Mouse (Mus musculus): ENCODE data around the gene AU040320. TPM values are rescaled to one million over a fixed set of nuclear protein-coding genes. Genes with fewer than 3 reads are reported as not detected.
A peak's percentile ranks its signal among the peaks of the same experiment; 100 is the strongest.

AU040320 gene
- polyA plus RNA-seq, 1 experiment from 2014 or later, result 47.2 TPM

- ATAC-seq (ENCODE audit: low read depth), result peak; percentile 41; the same call in 1 of the 2 replicates
- Histone ChIP-seq H3K36me3 (ENCODE audit: control insufficient read depth, insufficient read depth, low read length) (no peaks in the 10 kb centered on the region), H3K9me3 (ENCODE audit: control insufficient read depth, low read length) (no peaks in the 10 kb centered on the region), H3K27ac (ENCODE audit: low read depth, low read length) (peak overlapping the region; percentile 45; the same call in 1 of the 2 replicates), H3K4me2 (ENCODE audit: low read depth, low read length) (no peak overlapping the region; the same call in 1 of the 2 replicates), H3K27me3 (ENCODE audit: control insufficient read depth, insufficient read depth, low read length) (no peaks in the 10 kb centered on the region), H3K9ac (replicated peaks; ENCODE audit: low read depth, low read length) (no peak overlapping the region), H3K4me3 (ENCODE audit: low read depth, low read length) (no peak overlapping the region), H3K4me1 (ENCODE audit: control insufficient read depth, insufficient read depth, low read length) (no peaks in the 10 kb centered on the region)
- 51% methylated on average over 9 of the region's 9 CpGs for WGBS
These were observed 69.8 kb downstream of the AU040320 start for GRCm38 (mm10) chr4:126822891-126823882.

DNA sequence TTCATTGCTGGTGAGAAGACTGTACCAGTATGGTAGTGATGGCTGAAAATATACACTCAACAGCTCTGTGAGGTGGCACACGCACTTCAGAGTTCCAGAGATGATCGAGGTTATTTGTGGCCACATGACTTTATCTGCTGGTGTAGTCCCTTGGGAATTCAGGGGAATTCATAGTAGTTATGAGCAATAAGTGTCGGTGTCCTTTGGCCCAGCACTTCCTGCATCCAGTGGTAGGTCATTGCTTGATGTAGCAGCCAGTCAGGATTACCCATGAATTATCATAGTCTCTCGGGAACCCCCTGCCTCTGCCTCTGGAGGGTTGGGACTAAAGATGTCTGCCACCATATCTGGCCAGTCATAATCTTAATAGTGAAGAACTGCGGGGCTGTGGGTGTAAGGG, 70.6 kb downstream of the AU040320 start:
- H3K36me3 ChIP-seq (ENCODE audit: control insufficient read depth, insufficient read depth, low read length), result no peaks in the 10 kb centered on the region
- H3K4me1 ChIP-seq (ENCODE audit: control insufficient read depth, insufficient read depth, low read length), result no peaks in the 10 kb centered on the region
- H3K9ac ChIP-seq (replicated peaks; ENCODE audit: low read depth, low read length), result no peak overlapping the region
- no peak overlapping the region for H3K4me3 ChIP-seq (ENCODE audit: low read depth, low read length)
- ATAC-seq (ENCODE audit: low read depth), result no peak
- no peak overlapping the region for H3K27ac ChIP-seq (ENCODE audit: low read depth, low read length)
- no peak overlapping the region; the same call in 1 of the 2 replicates for H3K4me2 ChIP-seq (ENCODE audit: low read depth, low read length)
- WGBS, result 87% methylated on average over 5 of the region's 5 CpGs
- no peaks in the 10 kb centered on the region for H3K27me3 ChIP-seq (ENCODE audit: control insufficient read depth, insufficient read depth, low read length)
- no peaks in the 10 kb centered on the region for H3K9me3 ChIP-seq (ENCODE audit: control insufficient read depth, low read length)

DNA sequence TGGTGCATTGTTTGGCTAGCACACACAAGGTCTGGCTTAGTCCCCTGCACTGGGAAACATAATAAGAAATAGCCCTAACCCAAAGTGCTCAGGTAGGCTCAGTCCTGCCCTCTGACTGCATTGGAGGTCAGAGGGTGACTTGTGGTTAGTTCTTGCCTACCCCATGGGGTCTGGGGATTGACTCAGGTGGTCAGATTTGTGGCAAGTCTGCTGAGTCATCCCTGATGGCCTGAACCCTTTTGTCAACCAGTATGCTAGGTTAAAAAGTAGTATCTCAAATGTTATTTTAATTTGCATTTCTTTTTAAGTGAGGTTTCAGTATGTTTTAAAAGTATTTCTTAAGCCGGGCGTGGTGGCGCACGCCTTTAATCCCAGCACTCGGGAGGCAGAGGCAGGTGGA, 77.8 kb downstream of the AU040320 start:
- no peak overlapping the region for H3K4me2 ChIP-seq (ENCODE audit: low read depth, low read length)
- ATAC-seq (ENCODE audit: low read depth), result no peak
- no peaks in the 10 kb centered on the region for H3K4me1 ChIP-seq (ENCODE audit: control insufficient read depth, insufficient read depth, low read length)
- no peaks in the 10 kb centered on the region for H3K9me3 ChIP-seq (ENCODE audit: control insufficient read depth, low read length)
- no peak overlapping the region for H3K9ac ChIP-seq (replicated peaks; ENCODE audit: low read depth, low read length)
- WGBS, result 94% methylated on average over 5 of the region's 5 CpGs
- no peak overlapping the region for H3K27ac ChIP-seq (ENCODE audit: low read depth, low read length)
- no peaks in the 10 kb centered on the region for H3K27me3 ChIP-seq (ENCODE audit: control insufficient read depth, insufficient read depth, low read length)
- no peak overlapping the region for H3K4me3 ChIP-seq (ENCODE audit: low read depth, low read length)
- H3K36me3 ChIP-seq (ENCODE audit: control insufficient read depth, insufficient read depth, low read length), result peaks cover 20% of the 10 kb centered on the region; the same call in 1 of the 2 replicates

GRCm38 (mm10) chr4:126838799-126839198, 85.5 kb downstream of the AU040320 start:
- WGBS, result 85% methylated on average over 7 of the region's 7 CpGs
- H3K27ac ChIP-seq (ENCODE audit: low read depth, low read length), result no peak overlapping the region
- no peak for ATAC-seq (ENCODE audit: low read depth)
- H3K4me2 ChIP-seq (ENCODE audit: low read depth, low read length), result no peak overlapping the region
- peaks cover 23% of the 10 kb centered on the region for H3K36me3 ChIP-seq (ENCODE audit: control insufficient read depth, insufficient read depth, low read length)
- no peak overlapping the region for H3K4me3 ChIP-seq (ENCODE audit: low read depth, low read length)
- no peak overlapping the region for H3K9ac ChIP-seq (replicated peaks; ENCODE audit: low read depth, low read length)
- no peaks in the 10 kb centered on the region for H3K9me3 ChIP-seq (ENCODE audit: control insufficient read depth, low read length)
- no peaks in the 10 kb centered on the region for H3K4me1 ChIP-seq (ENCODE audit: control insufficient read depth, insufficient read depth, low read length)
- no peaks in the 10 kb centered on the region for H3K27me3 ChIP-seq (ENCODE audit: control insufficient read depth, insufficient read depth, low read length)

- Histone ChIP-seq H3K9ac (replicated peaks; ENCODE audit: low read depth, low read length) (no peak overlapping the region), H3K4me3 (ENCODE audit: low read depth, low read length) (no peak overlapping the region), H3K9me3 (ENCODE audit: control insufficient read depth, low read length) (no peaks in the 10 kb centered on the region), H3K27ac (ENCODE audit: low read depth, low read length) (no peak overlapping the region), H3K27me3 (ENCODE audit: control insufficient read depth, insufficient read depth, low read length) (no peaks in the 10 kb centered on the region), H3K36me3 (ENCODE audit: control insufficient read depth, insufficient read depth, low read length) (peaks cover 23% of the 10 kb centered on the region), H3K4me1 (ENCODE audit: control insufficient read depth, insufficient read depth, low read length) (no peaks in the 10 kb centered on the region), H3K4me2 (ENCODE audit: low read depth, low read length) (no peak overlapping the region)
- 19% methylated on average over 7 of the region's 7 CpGs for WGBS
- ATAC-seq (ENCODE audit: low read depth), result peak; percentile 34; the same call in 1 of the 2 replicates
These were observed 86.5 kb downstream of the AU040320 start for GRCm38 (mm10) chr4:126839873-126840272.

GRCm38 (mm10) chr4:126840996-126841560, 87.7 kb downstream of the AU040320 start:
- no peaks in the 10 kb centered on the region for H3K9me3 ChIP-seq (ENCODE audit: control insufficient read depth, low read length)
- 93% methylated on average over 15 of the region's 15 CpGs for WGBS
- H3K4me2 ChIP-seq (ENCODE audit: low read depth, low read length), result no peak overlapping the region
- no peaks in the 10 kb centered on the region for H3K27me3 ChIP-seq (ENCODE audit: control insufficient read depth, insufficient read depth, low read length)
- no peak overlapping the region for H3K4me3 ChIP-seq (ENCODE audit: low read depth, low read length)
- H3K4me1 ChIP-seq (ENCODE audit: control insufficient read depth, insufficient read depth, low read length), result no peaks in the 10 kb centered on the region
- H3K36me3 ChIP-seq (ENCODE audit: control insufficient read depth, insufficient read depth, low read length), result peaks cover 20% of the 10 kb centered on the region
- no peak overlapping the region for H3K27ac ChIP-seq (ENCODE audit: low read depth, low read length)
- ATAC-seq (ENCODE audit: low read depth), result no peak
- no peak overlapping the region for H3K9ac ChIP-seq (replicated peaks; ENCODE audit: low read depth, low read length)

DNA sequence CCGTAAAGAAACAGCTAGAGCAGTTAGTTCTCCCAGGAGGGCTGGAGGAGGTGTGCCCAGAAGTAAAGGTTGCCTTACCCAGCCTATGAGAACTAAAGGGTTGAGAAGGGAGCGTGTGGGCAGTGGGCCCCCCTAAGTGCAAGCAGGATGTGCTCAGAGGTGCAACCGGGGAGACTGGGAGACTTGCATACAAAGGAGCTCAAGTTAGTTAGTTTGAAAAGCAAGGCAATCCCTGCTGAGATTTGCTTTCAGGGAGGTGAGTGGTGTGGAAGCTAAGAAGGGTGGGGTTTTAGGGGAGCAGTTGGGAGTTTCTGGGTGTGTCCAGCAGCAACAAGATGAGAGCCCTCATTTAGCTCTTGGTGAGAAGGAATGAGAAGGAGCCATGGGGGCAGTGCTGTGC, 89.6 kb downstream of the AU040320 start:
- Histone ChIP-seq H3K9ac (replicated peaks; ENCODE audit: low read depth, low read length) (no peak overlapping the region), H3K27ac (ENCODE audit: low read depth, low read length) (no peak overlapping the region), H3K36me3 (ENCODE audit: control insufficient read depth, insufficient read depth, low read length) (peaks cover 19% of the 10 kb centered on the region), H3K4me1 (ENCODE audit: control insufficient read depth, insufficient read depth, low read length) (no peaks in the 10 kb centered on the region), H3K4me3 (ENCODE audit: low read depth, low read length) (no peak overlapping the region), H3K27me3 (ENCODE audit: control insufficient read depth, insufficient read depth, low read length) (no peaks in the 10 kb centered on the region), H3K9me3 (ENCODE audit: control insufficient read depth, low read length) (no peaks in the 10 kb centered on the region), H3K4me2 (ENCODE audit: low read depth, low read length) (no peak overlapping the region)
- ATAC-seq (ENCODE audit: low read depth), result no peak
- 52% methylated on average over 3 of the region's 3 CpGs for WGBS

DNA sequence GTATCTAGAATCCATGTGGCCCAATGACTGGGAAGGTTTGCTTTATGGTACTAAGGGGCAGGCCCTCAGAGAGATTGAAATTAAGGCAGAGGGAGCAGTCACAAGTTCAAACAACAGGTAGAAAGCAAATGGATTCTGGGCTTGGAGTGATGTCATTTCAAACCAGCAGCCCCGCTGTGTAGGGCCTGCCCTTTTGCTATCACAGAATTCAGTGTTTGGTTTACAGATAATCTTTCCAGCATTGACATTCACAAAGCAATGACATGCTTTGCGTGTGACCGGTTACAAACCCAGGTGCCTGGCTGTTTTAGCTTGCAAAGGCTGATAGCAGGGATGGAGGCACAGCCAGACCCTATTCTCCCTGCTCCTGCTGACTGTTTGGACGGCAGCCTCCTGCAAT, 92.3 kb downstream of the AU040320 start:
- Histone ChIP-seq H3K27ac (ENCODE audit: low read depth, low read length) (no peak overlapping the region), H3K9me3 (ENCODE audit: control insufficient read depth, low read length) (no peaks in the 10 kb centered on the region), H3K36me3 (ENCODE audit: control insufficient read depth, insufficient read depth, low read length) (peaks cover 19% of the 10 kb centered on the region), H3K4me3 (ENCODE audit: low read depth, low read length) (no peak overlapping the region), H3K4me2 (ENCODE audit: low read depth, low read length) (no peak overlapping the region), H3K4me1 (ENCODE audit: control insufficient read depth, insufficient read depth, low read length) (no peaks in the 10 kb centered on the region), H3K9ac (replicated peaks; ENCODE audit: low read depth, low read length) (no peak overlapping the region), H3K27me3 (ENCODE audit: control insufficient read depth, insufficient read depth, low read length) (no peaks in the 10 kb centered on the region)
- no peak for ATAC-seq (ENCODE audit: low read depth)
- WGBS, result 80% methylated on average over 4 of the region's 4 CpGs

DNA sequence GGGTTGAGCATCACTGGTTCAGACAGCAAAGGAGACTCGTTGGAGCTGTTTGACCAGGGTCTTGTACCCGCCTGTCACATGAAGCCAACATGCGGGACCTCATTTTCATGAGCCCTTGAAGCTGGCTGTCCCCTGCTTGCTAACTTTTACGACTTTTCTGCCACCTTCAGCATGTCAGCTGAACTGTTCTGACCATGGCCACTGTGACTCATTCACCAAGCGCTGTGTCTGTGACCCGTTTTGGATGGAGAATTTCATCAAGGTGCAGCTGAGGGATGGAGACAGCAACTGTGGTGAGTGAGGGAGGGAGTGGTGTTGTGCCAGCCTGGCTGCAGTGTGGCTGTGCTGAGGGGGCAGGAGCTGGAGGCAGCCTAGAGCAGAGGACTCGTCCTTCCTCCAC, 93.6 kb downstream of the AU040320 start:
- no peaks in the 10 kb centered on the region for H3K9me3 ChIP-seq (ENCODE audit: control insufficient read depth, low read length)
- no peak overlapping the region for H3K4me2 ChIP-seq (ENCODE audit: low read depth, low read length)
- H3K4me1 ChIP-seq (ENCODE audit: control insufficient read depth, insufficient read depth, low read length), result no peaks in the 10 kb centered on the region
- H3K4me3 ChIP-seq (ENCODE audit: low read depth, low read length), result no peak overlapping the region
- no peaks in the 10 kb centered on the region for H3K27me3 ChIP-seq (ENCODE audit: control insufficient read depth, insufficient read depth, low read length)
- no peak overlapping the region for H3K27ac ChIP-seq (ENCODE audit: low read depth, low read length)
- WGBS, result 61% methylated on average over 7 of the region's 7 CpGs
- H3K9ac ChIP-seq (replicated peaks; ENCODE audit: low read depth, low read length), result no peak overlapping the region
- no peak for ATAC-seq (ENCODE audit: low read depth)
- peaks cover 22% of the 10 kb centered on the region for H3K36me3 ChIP-seq (ENCODE audit: control insufficient read depth, insufficient read depth, low read length)

Measured in neural tube, embryonic 14.5 days (tissue).